Mouse (Mus musculus) embryonic facial prominence, embryonic 14.5 days (tissue): ENCODE data around the gene Il21r. TPM values are rescaled to one million over a fixed set of nuclear protein-coding genes. Genes with fewer than 3 reads are reported as not detected.

Experiments used
- ATAC-seq: fragments of 200-750 bp; cut with Nextera tagmentation; 2 replicates; pipeline ENCODE4 v1.8.0; 2017; ENCODE audit warnings: low read depth, moderate number of reproducible peaks, moderate TSS enrichment
- DNase-seq: peaks from one replicate; pipeline ENCODE4 v3.0.0-alpha.2; 2015; ENCODE audit warnings: low spot score
- H3K27ac ChIP-seq: fragments of 300-500 bp; sonication (generic); replicated peaks from 2 replicates; pipeline ENCODE4 v1.5.1; 2014; ENCODE audit warnings: low read depth, mild to moderate bottlenecking, low read length, moderate library complexity
- H3K27me3 ChIP-seq: fragments of 300-500 bp; sonication (generic); replicated peaks from 2 replicates; pipeline ENCODE4 v1.6.1; 2014; ENCODE audit warnings: low read length; ENCODE audit not compliant: control insufficient read depth, insufficient read depth
- H3K36me3 ChIP-seq: fragments of 300-500 bp; sonication (generic); 2 replicates; pipeline ENCODE4 v1.6.1; 2014; ENCODE audit warnings: low read length, mixed read lengths; ENCODE audit not compliant: control insufficient read depth, insufficient read depth
- H3K4me1 ChIP-seq: fragments of 300-500 bp; sonication (generic); 2 replicates; pipeline ENCODE4 v1.6.1; 2014; ENCODE audit warnings: antibody characterized with exemption, low read length; ENCODE audit not compliant: control insufficient read depth, insufficient read depth
- H3K4me2 ChIP-seq: fragments of 300-500 bp; sonication (generic); 2 replicates; pipeline ENCODE4 v1.6.1; 2014; ENCODE audit warnings: low read depth, mild to moderate bottlenecking, low read length, moderate library complexity, mixed read lengths
- H3K4me3 ChIP-seq: fragments of 300-500 bp; sonication (generic); 2 replicates; pipeline ENCODE4 v1.5.1; 2014; ENCODE audit warnings: low read depth, mild to moderate bottlenecking, low read length
- H3K9ac ChIP-seq: fragments of 300-500 bp; sonication (generic); 2 replicates; pipeline ENCODE4 v1.6.1; 2014; ENCODE audit warnings: low read depth, mild to moderate bottlenecking, low read length, moderate library complexity, mixed read lengths
- H3K9me3 ChIP-seq: fragments of 300-500 bp; sonication (generic); 2 replicates; pipeline ENCODE4 v1.6.1; 2016; ENCODE audit warnings: low read length; ENCODE audit not compliant: control insufficient read depth
- WGBS: fragments of 180-500 bp; shearing (Covaris S2); extraction: QIAGEN DNeasy Blood & Tissue Kit; methylation state at CpG from one replicate; pipeline ENCODE4 v1.1.7; 2014; 5-methylcytosine and 5-hydroxymethylcytosine counted together
- polyA plus RNA-seq: library from polyadenylated mRNA; unstranded; fragments of >200 nt; fragmentation: Nextera tagmentation; extraction: Ambion mirVana; gene quantifications from 2 replicates; pipeline ENCODE4 v1.2.1, GENCODE M21; 2014

Gene Il21r
- 0.26 and 0.46 TPM in 2 replicates for polyA plus RNA-seq

DNA sequence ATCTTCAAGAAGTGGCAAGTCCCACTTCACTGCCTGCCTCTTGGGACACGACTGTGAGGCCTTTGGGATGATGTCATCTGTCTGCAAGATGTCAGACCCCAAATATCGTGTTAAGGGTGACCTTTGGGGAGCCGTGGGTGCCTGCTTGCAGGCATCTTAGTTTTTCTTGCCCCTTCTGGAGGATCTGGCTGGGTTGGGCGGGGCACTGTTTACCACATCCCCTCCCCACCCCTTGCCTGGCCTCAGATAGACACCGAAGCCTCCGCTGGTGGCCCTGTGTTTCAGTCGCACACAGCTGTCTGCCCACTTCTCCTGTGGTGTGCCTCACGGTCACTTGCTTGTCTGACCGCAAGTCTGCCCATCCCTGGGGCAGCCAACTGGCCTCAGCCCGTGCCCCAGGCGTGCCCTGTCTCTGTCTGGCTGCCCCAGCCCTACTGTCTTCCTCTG, at the start of gene Il21r:
Gene Il21r (plus strand): TSS at position 245 of the 447 bp plus-strand sequence.
- WGBS: 75% methylated on average over 11 of the region's 11 CpGs
- ATAC-seq: no peak
- H3K27ac ChIP-seq: no peak within 1 kb of the TSS

DNA sequence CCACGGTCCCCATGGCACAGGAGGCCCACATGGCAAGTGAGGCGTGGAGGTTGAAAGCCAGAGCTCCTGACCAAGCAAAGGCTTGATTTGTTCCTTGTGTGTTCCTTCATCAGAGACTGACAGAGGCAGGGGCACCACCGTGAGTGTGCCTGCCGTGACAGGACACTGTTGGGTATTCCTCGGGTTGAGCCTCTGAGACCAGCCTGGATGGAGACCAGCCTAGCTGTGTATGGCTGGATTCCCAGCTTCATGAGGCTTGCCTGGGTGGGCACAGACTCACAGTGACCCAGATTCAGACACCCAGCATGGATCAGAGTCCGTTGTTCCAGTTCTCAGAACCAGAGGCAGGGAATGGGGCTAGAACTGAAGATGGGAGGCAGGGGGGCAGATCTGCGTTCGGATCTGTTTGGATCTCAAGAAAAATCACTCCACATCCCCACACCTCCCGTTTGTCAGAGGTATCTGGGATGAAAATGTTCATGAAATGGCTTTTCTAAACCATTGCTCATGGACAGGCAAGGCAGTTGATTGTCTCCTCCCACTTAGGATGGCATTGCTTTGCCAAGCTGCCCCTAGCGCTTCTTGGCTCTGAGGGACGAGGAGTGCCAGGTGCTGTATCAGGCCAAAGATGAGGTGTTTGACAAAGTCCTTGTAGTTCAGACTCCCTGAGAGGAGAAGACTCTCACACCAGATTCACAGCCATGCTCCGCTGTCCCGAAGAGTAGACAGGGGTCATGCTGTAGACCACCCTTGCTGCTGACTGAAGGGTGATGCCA, 49.4 kb upstream of the Il21r start:
- DNase-seq: no peak
- Histone ChIP-seq H3K27me3 (no peaks in the 10 kb centered on the region), H3K9me3 (no peaks in the 10 kb centered on the region), H3K9ac (peak overlapping the region; percentile 79; the same call in 1 of the 2 replicates), H3K4me3 (peak overlapping the region; percentile 62; the same call in 1 of the 2 replicates), H3K4me1 (peaks cover 13% of the 10 kb centered on the region), H3K27ac (no peak overlapping the region), H3K4me2 (0 out of 2 replicates have a peak overlapping the region, but pooled peaks have one; percentile 93), H3K36me3 (no peaks in the 10 kb centered on the region)
- WGBS: 83% methylated on average over 13 of the region's 13 CpGs
- ATAC-seq: no peak

More for the DNA sequence above, at the start of gene Il21r:
- no peak within 1 kb of the TSS for H3K4me3 ChIP-seq
- no peaks in the 10 kb centered on the region for H3K9me3 ChIP-seq
- no peak within 1 kb of the TSS for H3K4me2 ChIP-seq
- no peak within 1 kb of the TSS for H3K9ac ChIP-seq
- H3K4me1 ChIP-seq: no peaks in the 10 kb centered on the region
- DNase-seq: no peak
- H3K27me3 ChIP-seq: no peaks in the 10 kb centered on the region
- H3K36me3 ChIP-seq: no peaks in the 10 kb centered on the region

DNA sequence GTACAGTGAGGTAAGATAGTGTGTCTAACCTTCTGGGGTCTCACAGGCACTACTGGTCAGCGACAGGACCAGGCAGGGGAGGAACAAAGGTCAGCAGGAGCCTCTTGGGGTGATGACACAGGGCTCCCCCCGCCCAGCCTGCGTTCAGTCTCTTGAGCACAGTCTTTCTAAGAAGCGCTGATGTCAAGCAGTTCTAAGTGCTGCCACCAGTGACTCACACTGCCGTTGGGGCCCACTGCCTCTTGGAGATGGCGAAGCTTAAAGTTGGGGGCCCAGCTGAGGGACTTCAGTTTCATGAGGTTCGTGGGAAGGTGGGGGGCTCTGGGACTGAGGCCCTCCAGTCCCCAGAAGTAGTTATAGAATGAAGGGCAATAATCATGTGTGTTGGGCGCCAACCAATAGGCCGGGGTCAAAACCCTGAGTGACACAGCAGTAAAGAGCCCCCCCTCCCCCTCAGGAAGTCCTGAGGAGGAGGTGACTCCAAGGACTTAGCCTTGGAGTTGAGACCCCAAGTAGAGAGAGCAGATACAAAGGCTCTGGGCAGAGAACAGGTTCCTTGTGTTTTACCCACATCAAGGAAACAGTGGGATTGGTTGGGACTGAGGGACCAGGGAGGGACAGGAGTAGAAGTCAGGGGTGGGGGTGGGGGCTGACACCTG, 48.6 kb upstream of the Il21r start:
- Histone ChIP-seq H3K4me3 (no peak overlapping the region), H3K27ac (no peak overlapping the region), H3K36me3 (no peaks in the 10 kb centered on the region), H3K4me1 (peaks cover 13% of the 10 kb centered on the region), H3K4me2 (no peak overlapping the region), H3K9ac (no peak overlapping the region), H3K27me3 (no peaks in the 10 kb centered on the region), H3K9me3 (no peaks in the 10 kb centered on the region)
- WGBS: 91% methylated on average over 9 of the region's 9 CpGs
- no peak for ATAC-seq
- DNase-seq: no peak

DNA sequence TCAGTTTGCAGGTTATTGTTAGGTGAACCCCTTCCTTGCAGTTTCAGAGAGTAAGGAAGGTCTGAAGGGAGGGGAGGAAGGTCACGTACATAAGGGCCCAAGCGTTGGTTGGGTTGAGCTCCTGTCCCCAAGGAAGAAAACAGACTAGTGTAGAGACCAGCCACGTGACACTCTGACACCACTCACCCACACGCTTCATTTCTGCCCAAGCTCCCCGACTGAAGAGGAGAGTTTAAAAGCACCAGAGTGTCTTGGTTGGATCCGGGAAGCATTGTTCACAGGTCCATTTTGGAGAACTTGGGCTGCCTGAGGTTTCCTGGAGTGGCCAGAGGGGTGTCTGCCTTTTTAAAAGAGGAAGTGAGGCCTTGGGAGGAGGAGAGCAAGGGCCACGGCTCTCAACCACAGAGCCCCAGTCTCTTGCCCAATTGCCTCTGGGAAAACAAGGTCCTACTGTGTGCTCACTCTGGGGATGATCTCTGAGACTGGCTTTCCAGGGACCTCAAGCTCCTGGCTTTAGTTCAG, 47.8 kb upstream of the Il21r start:
- DNase-seq: no peak
- H3K4me1 ChIP-seq: peaks cover 13% of the 10 kb centered on the region
- no peak overlapping the region for H3K9ac ChIP-seq
- ATAC-seq: no peak
- no peak overlapping the region for H3K4me2 ChIP-seq
- WGBS: 78% methylated on average over 7 of the region's 7 CpGs
- no peaks in the 10 kb centered on the region for H3K36me3 ChIP-seq
- no peak overlapping the region for H3K4me3 ChIP-seq
- no peak overlapping the region for H3K27ac ChIP-seq
- no peaks in the 10 kb centered on the region for H3K9me3 ChIP-seq
- no peaks in the 10 kb centered on the region for H3K27me3 ChIP-seq

DNA sequence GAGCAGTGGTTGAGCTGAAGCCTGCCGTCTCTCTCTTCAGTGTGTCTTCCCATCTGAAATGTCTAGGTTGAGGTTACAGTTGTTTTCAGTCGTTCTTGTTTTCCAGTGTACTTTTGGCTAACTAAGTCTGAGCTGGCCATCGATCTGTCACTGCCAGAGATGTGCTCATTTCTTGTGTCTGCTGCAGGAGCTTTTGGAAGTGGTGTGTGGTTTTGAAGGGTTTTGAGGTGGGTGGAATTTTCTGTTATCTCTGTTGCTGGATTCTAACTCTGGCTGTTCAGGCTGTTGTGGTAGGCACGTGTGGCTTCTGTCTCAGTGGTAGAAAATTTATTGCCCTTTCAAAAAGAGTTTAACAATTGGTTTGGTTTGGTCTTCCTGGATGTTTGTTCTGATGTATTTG, 47.1 kb upstream of the Il21r start:
- WGBS: 79% methylated on average over 4 of the region's 4 CpGs
- Histone ChIP-seq H3K27me3 (no peaks in the 10 kb centered on the region), H3K9ac (no peak overlapping the region)

DNA sequence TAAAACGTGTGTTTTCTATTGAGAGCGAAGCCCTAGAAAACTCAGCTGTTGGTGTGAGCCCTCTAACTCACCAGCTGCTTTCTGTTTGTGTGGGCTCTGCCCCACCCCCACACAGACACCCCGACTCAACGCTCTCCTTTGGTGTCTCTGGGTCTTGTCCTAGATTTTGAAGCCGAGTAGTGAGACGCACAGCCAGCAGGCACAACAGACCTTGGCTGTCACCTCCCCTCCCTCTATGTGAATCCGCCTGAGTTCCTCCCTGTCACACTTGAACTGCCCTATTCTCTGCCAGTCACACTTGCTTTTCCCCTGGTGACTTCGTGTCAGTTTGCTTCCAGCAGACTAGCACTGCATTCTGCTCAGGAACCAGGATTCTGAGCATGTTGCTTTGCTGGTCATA, 46.4 kb upstream of the Il21r start:
- Histone ChIP-seq H3K4me2 (no peak overlapping the region), H3K36me3 (no peaks in the 10 kb centered on the region), H3K27me3 (no peaks in the 10 kb centered on the region), H3K9ac (no peak overlapping the region), H3K9me3 (no peaks in the 10 kb centered on the region), H3K4me1 (peaks cover 13% of the 10 kb centered on the region), H3K27ac (no peak overlapping the region), H3K4me3 (no peak overlapping the region)
- no peak for DNase-seq
- 54% methylated on average over 8 of the region's 8 CpGs for WGBS
- no peak for ATAC-seq

More for the DNA sequence above, 47.1 kb upstream of the Il21r start:
- ATAC-seq (no peak), DNase-seq (no peak)
- H3K4me2 ChIP-seq: no peak overlapping the region
- H3K4me1 ChIP-seq: peaks cover 18% of the 10 kb centered on the region
- no peaks in the 10 kb centered on the region for H3K36me3 ChIP-seq
- H3K27ac ChIP-seq: no peak overlapping the region
- no peak overlapping the region for H3K4me3 ChIP-seq
- no peaks in the 10 kb centered on the region for H3K9me3 ChIP-seq

DNA sequence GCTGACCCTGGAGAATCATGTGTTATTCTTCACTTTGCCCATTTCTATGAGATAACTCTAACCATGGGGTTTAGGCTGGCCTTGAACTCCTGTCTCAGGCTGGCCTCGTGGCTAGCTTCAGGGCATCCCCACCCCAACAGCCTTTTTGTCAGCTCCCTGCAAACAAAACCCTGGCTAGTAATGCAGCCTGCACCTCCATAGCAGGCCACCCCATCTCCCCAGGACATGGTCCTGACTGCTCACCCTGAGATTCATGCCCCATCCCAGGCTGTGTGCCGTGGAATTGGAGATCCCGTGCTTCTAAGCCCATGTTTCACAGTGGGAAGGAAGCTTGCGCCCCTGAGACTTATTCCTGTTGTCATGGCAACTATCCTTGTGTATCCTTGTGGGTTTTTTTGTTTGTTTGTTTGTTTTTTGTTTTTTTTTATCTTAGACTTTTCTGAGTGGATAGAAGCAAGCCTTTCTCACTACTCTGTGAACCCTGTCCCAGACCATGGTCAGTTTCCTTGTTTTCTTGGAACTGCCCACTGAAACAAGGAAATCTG, 44.8 kb upstream of the Il21r start:
- WGBS: 74% methylated on average over 4 of the region's 4 CpGs
- ATAC-seq: no peak

DNA sequence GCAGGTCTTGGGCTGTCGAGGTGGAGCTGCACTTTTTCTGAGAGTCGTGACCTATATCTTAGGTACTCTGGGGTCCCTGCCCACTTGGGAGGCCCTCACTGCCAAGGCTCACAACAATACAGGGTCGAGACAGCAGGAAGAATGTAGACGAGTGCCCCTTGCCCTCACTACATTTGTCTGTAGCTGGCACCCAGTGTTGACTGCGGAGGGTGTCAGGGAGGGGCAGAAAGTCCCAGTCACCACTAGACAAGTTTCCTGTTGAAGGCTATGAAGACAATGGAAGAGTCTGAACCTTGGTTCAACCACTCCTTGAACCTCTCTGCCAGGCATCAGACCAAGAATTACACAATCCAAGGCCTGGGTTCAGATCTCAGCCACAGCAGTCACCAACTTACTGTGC, 44.2 kb upstream of the Il21r start:
- 64% methylated on average over 5 of the region's 5 CpGs for WGBS

More for the DNA sequence above, 44.8 kb upstream of the Il21r start:
- H3K9me3 ChIP-seq: no peaks in the 10 kb centered on the region
- H3K4me1 ChIP-seq: peaks cover 12% of the 10 kb centered on the region; the same call in 1 of the 2 replicates
- no peak overlapping the region for H3K9ac ChIP-seq
- no peaks in the 10 kb centered on the region for H3K36me3 ChIP-seq
- H3K27me3 ChIP-seq: no peaks in the 10 kb centered on the region
- DNase-seq: no peak
- no peak overlapping the region for H3K27ac ChIP-seq
- H3K4me2 ChIP-seq: no peak overlapping the region
- no peak overlapping the region for H3K4me3 ChIP-seq

More for the DNA sequence above, 44.2 kb upstream of the Il21r start:
- Histone ChIP-seq H3K9me3 (no peaks in the 10 kb centered on the region), H3K4me3 (no peak overlapping the region), H3K27ac (no peak overlapping the region), H3K27me3 (no peaks in the 10 kb centered on the region), H3K4me1 (peaks cover 12% of the 10 kb centered on the region; the same call in 1 of the 2 replicates), H3K9ac (no peak overlapping the region), H3K36me3 (no peaks in the 10 kb centered on the region), H3K4me2 (no peak overlapping the region)
- ATAC-seq (no peak), DNase-seq (no peak)
